8 mouse cellular contexts compared by ENCODE assay signal in genomic region chr11:22287513-22287900, GRCm38 (mm10). TPM values are rescaled to one million over a fixed set of nuclear protein-coding genes. Genes with fewer than 3 reads are reported as not detected.
DNase-seq lines count a peak whose midpoint lies in the region; ATAC-seq and TF ChIP-seq lines count a peak whose summit lies in the region.

No protein-coding gene starts in this region.

- intact Hi-C loops in heart, postnatal 36 days (cut with DNase I), result loop anchor here (5.0 to 10.0 kb wide), 6 partner anchors 150 to 970 kb away; partner anchors contain the start of genes Tmem17, Xpo1 and Zrsr1

- peak overlapping the region; percentile 72 for H3K9ac ChIP-seq in heart, embryonic 15.5 days
- peak overlapping the region; percentile 81 for H3K9ac ChIP-seq in hindbrain, embryonic 14.5 days
- H3K9ac ChIP-seq in midbrain, embryonic 12.5 days (replicated peaks), result peak overlapping the region; percentile 71

- H3K4me2 ChIP-seq in heart, embryonic 15.5 days, result peak overlapping the region; percentile 76
- H3K4me2 ChIP-seq in hindbrain, embryonic 14.5 days (replicated peaks), result peak overlapping the region; percentile 81
- H3K4me2 ChIP-seq in midbrain, embryonic 12.5 days (replicated peaks), result peak overlapping the region; percentile 63

- H3K27ac ChIP-seq in heart, embryonic 15.5 days, result peak overlapping the region; percentile 92
- H3K27ac ChIP-seq in bone marrow, adult 2 months (ENCODE audit: control insufficient read depth, insufficient read depth, low read depth, low read length, poor library complexity), result no peak overlapping the region
- H3K27ac ChIP-seq in hindbrain, embryonic 14.5 days, result peak overlapping the region; percentile 93
- H3K27ac ChIP-seq in midbrain, embryonic 12.5 days (replicated peaks), result peak overlapping the region; percentile 78

- no peak for DNase-seq in heart, postnatal 36 days
- no peak for DNase-seq in hindbrain, embryonic 14.5 days (ENCODE audit: low spot score)
- no peak for DNase-seq in right cerebral cortex, postnatal 25 days
- DNase-seq in gastrocnemius, adult 18-20 months (ENCODE audit: low spot score), result no peak
- DNase-seq in frontal cortex, postnatal 10 days (ENCODE audit: low spot score in 2 of 2), result no peak

- no peaks in the 10 kb centered on the region for H3K27me3 ChIP-seq in heart, embryonic 15.5 days
- H3K27me3 ChIP-seq in hindbrain, embryonic 14.5 days (ENCODE audit: control insufficient read depth, insufficient read depth, low read length), result no peaks in the 10 kb centered on the region
- H3K27me3 ChIP-seq in midbrain, embryonic 12.5 days, result no peaks in the 10 kb centered on the region

- H3K36me3 ChIP-seq in heart, embryonic 15.5 days, result no peaks in the 10 kb centered on the region
- peaks cover 10% of the 10 kb centered on the region for H3K36me3 ChIP-seq in hindbrain, embryonic 14.5 days (replicated peaks; ENCODE audit: control insufficient read depth, insufficient read depth)
- 0 out of 2 replicates have a peak, but pooled peaks cover 3% of the 10 kb centered on the region for H3K36me3 ChIP-seq in midbrain, embryonic 12.5 days

- no peak for ATAC-seq in heart, embryonic 15.5 days (replicated peaks; ENCODE audit: insufficient number of reproducible peaks, insufficient read depth, low FRiP score, low read depth)
- no peak for ATAC-seq in hindbrain, embryonic 14.5 days (ENCODE audit: low FRiP score)
- ATAC-seq in midbrain, embryonic 12.5 days (ENCODE audit: low FRiP score, low read depth), result no peak

- peak overlapping the region; percentile 88 for H3K4me3 ChIP-seq in heart, embryonic 15.5 days
- peak overlapping the region; percentile 80 for H3K4me3 ChIP-seq in bone marrow, adult 2 months (replicated peaks; ENCODE audit: control insufficient read depth, low read depth, low read length)
- H3K4me3 ChIP-seq in hindbrain, embryonic 14.5 days (replicated peaks; ENCODE audit: low read length), result peak overlapping the region; percentile 80
- H3K4me3 ChIP-seq in midbrain, embryonic 12.5 days, result peak overlapping the region; percentile 80

- H3K4me1 ChIP-seq in heart, embryonic 15.5 days (replicated peaks), result peaks cover 27% of the 10 kb centered on the region
- peaks cover 2% of the 10 kb centered on the region; the same call in 1 of the 2 replicates for H3K4me1 ChIP-seq in bone marrow, adult 2 months (ENCODE audit: control insufficient read depth, insufficient read depth, low read length)
- H3K4me1 ChIP-seq in hindbrain, embryonic 14.5 days (replicated peaks; ENCODE audit: control insufficient read depth, insufficient read depth, low read length), result peaks cover 27% of the 10 kb centered on the region
- peaks cover 30% of the 10 kb centered on the region for H3K4me1 ChIP-seq in midbrain, embryonic 12.5 days

- 1% methylated on average over 6 of the region's 6 CpGs for WGBS in heart, embryonic 15.5 days
- 0% methylated on average over 6 of the region's 6 CpGs for WGBS in bone marrow, adult 2 months
- 1% methylated on average over 6 of the region's 6 CpGs for WGBS in hindbrain, embryonic 14.5 days
- WGBS in midbrain, embryonic 12.5 days, result 7% methylated on average over 6 of the region's 6 CpGs

- no peaks in the 10 kb centered on the region for H3K9me3 ChIP-seq in heart, embryonic 15.5 days (replicated peaks)
- H3K9me3 ChIP-seq in hindbrain, embryonic 14.5 days (ENCODE audit: control insufficient read depth, low read length), result no peaks in the 10 kb centered on the region
- no peaks in the 10 kb centered on the region for H3K9me3 ChIP-seq in midbrain, embryonic 12.5 days

- TF ChIP-seq POLR2A in bone marrow, adult 2 months (IDR thresholded peaks at IDR 0.05; ENCODE audit: borderline replicate concordance, control insufficient read depth, low read depth, low read length), result no peak

- TF ChIP-seq CTCF in bone marrow, adult 2 months (IDR thresholded peaks at IDR 0.05; ENCODE audit: control insufficient read depth, insufficient read depth, low read length), result no peak

RNA-seq across cellular contexts. Expression of gene Ehbp1, which starts 54.6 kb away (rescaled TPM):
- 37.0 and 45.8 TPM in 2 replicates for polyA plus RNA-seq in heart, embryonic 15.5 days (2015; fragmentation: Nextera tagmentation; extraction: Ambion mirVana)
- total RNA-seq in heart, postnatal 36 days (2021), result 100 to 1,000 TPM; 103 to 124 TPM
- polyA plus RNA-seq in bone marrow, adult 2 months (2011; ENCODE audit: insufficient read depth, insufficient read length, low replicate concordance, missing spikeins), result 2.1 and 2.8 TPM in 2 replicates
- polyA plus RNA-seq in hindbrain, embryonic 14.5 days (2014; fragmentation: Nextera tagmentation; extraction: Ambion mirVana), result 24.0 and 25.3 TPM in 2 replicates
- polyA plus RNA-seq in midbrain, embryonic 12.5 days (2016; fragmentation: Nextera tagmentation; extraction: Ambion mirVana), result 20.0 and 20.7 TPM in 2 replicates
- 10 to 100 TPM; 13.5 to 15.7 TPM for total RNA-seq in gastrocnemius, adult 18-20 months (2021)
